Mouse (Mus musculus) bone marrow macrophage, adult 2 months (primary cell): ENCODE data around the gene Glce.

Experiments used
- CTCF ChIP-seq: IDR thresholded peaks from 2 replicates; pipeline ENCODE4 v1.5.1; 2012; ENCODE audit warnings: low read depth, mild to moderate bottlenecking, low read length, moderate library complexity
- POLR2A ChIP-seq: IDR thresholded peaks from 2 replicates; pipeline ENCODE4 v1.6.1; 2012; ENCODE audit warnings: mild to moderate bottlenecking, low read depth, low read length, borderline replicate concordance

DNA sequence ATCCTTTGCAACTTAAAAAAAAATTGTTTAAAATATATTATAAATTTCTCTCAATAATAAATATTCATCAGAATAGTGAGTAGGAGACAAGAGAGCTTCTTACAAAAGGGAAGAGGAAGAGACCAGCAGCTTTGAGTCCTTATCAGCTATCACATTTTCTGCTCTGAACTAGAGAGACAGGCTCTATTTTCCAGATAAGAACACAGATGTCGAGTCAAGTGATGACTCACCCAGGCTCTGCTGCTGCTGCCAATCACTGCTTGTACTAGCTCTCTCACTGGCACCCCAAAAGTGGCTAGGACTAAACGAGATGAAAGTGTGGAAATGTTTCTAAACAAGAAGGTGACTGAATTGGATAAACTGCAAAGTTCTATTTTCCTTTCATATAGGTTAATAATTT, 39.5 kb downstream of the Glce start:
- TF ChIP-seq POLR2A (no peak), CTCF (no peak)
